Mouse (Mus musculus): Measurements from ENCODE around the gene Gpr68.

Gene Gpr68

GRCm38 (mm10) chr12:100907598-100908297 is at the start of gene Gpr68:
Gpr68 (minus strand) TSS chr12:100908198.
- DNase-seq = no peak

DNA sequence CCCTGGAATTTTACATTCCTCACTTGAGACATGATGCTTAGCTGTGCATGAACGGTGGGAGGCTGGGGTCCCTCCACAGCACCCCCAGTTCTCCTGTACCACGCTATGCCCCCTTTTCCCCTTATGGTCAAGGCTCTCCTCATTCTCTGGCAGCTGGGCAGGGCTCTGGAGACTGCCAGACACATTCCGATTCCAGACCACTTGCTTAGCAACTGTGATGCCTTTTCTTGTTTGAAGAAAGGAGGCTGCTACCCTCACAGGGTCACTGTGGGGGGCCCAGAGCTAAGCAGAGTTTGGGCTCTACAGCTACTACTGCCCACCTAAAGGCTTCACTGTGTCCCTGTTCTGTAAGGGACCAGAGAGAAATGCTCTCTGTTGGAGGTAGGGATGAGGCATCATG is 49.3 kb upstream of the Gpr68 start:
- DNase-seq = no peak

GRCm38 (mm10) chr12:100956825-100957224 is 48.8 kb upstream of the Gpr68 start:
- no peak for DNase-seq

DNA sequence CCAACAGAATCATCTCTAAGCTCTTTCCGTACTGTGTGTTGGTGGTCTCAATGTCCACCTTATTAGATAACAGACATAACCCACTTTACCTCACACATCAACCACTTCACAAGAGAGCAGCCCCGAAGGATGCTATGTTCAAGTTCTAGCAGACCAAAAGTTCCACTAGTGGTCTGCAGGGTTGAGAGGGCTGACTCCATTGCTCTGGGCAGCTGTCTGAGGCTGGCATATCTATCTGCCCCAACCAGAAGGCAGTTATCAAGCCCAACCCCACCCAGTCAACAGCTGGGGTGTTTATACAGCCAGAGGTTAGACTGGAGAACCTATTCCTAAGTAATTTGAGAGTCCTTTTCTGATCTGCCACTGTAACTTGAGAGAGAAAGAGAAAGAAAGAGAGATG is 48.0 kb upstream of the Gpr68 start:
- no peak for DNase-seq

- DNase-seq = no peak
Observed at GRCm38 (mm10) chr12:100953926-100954325, 45.9 kb upstream of the Gpr68 start.

GRCm38 (mm10) chr12:100952193-100952931 is 44.4 kb upstream of the Gpr68 start:
- DNase-seq = peak; percentile 62

- DNase-seq = no peak
Observed at GRCm38 (mm10) chr12:100949146-100949545, 41.1 kb upstream of the Gpr68 start.

- DNase-seq = no peak
Observed at GRCm38 (mm10) chr12:100948021-100948420, 40.0 kb upstream of the Gpr68 start.

- DNase-seq = no peak
Observed at GRCm38 (mm10) chr12:100945948-100946347, 38.0 kb upstream of the Gpr68 start.

GRCm38 (mm10) chr12:100945501-100945900 is 37.5 kb upstream of the Gpr68 start:
- DNase-seq = no peak

DNA sequence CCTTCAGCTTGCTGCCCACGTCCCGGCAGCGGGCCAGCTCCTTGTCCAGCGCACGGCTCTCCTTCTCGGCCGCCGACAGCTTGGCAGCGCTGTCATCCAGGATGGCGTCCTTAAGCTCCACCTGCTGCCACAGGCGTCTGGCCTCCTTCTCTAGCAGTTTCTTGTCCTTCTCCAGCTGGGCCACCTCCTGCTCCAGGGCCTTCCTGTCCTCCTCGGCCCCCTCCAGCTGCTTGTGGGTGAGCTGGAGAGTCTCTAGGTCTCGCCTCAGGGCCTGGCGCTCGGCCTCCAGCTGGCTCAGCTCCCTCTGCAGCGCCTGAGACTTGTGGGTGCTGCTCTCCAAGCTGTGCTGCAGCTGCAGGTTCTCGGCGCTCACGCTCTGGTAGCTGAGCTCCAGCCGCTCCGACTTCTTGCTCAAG is 36.9 kb upstream of the Gpr68 start:
- no peak for DNase-seq

GRCm38 (mm10) chr12:100943146-100943545 is 35.1 kb upstream of the Gpr68 start:
- no peak for DNase-seq

DNA sequence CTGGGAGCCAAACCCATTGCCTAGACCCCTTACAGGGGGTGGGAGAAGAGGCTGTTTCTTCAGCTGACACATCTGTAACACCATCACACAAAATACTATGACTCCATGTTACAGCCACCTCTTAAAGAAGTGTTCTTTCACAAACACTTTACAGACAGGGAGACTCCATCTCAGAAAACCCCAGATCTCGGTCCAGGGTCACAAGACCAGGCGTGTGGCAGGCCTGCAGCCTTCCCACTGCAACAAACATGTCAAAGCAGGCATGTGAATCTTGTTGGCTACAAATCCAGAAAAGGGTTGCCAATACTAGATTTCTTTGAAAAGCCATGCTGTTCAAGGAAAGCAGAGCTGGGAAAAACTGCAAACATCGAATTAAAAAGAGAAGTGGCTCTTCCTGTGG is 33.4 kb upstream of the Gpr68 start:
- no peak for DNase-seq

- DNase-seq = no peak
Observed at GRCm38 (mm10) chr12:100937441-100938360, 29.7 kb upstream of the Gpr68 start.

DNA sequence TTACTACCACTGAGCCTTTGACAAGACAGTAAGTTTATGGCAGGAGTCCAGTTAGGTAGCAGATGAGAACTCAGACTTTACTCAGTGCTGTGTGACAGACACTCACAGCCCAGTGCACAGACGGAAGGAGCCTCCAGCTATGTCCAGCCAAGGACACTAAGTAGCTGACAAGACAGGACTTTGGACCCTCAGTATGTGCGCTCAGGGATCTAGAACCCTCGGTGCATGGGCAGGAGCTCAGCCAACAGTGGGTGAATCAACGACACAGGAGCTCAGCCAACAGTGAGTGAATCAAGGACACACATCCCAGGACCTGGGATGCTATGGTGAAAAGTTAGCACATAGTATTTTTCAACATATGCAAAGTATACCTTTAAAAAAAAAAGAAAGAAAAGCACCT is 28.7 kb upstream of the Gpr68 start:
- DNase-seq = no peak

GRCm38 (mm10) chr12:100936116-100936515 is 28.1 kb upstream of the Gpr68 start:
- DNase-seq = peak; percentile 68

DNA sequence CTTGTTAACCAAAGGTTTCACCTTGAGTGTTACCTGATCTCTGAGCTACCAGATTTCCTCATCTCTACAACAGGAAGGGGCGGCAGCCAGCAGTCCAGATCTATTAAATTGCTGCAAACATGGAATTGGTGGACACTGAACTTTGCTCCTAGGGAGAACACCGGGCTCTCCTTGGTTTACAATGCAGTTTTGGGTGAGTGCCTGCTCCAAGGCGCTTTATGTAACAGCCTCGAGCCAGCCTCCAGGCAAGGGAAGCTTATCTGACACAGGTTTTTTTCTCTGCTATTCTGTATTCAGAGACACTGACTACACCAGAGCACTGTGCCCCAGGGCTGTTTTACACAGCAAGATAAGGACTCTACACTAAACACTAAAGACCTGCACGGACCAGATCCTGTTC is 26.8 kb upstream of the Gpr68 start:
- DNase-seq = no peak

DNA sequence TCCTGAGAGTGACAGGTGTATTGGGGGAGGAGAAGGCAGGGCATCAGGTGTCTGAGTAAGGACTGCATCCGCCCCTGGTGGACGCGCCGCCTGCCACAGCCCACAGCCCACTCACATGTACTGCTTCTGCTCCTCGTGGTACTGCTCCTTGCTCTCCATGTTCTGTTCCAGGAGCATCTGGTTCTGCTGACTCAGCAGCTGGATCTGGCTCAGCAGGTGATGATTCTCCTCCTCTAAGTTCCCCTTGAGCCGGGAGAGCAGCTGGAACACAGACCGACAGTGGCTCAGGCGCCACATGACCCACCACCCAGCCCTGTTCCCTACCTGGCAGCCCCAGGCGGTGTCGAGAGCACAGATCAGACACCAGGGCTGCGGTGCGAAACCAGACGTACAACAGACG is 23.7 kb upstream of the Gpr68 start:
- DNase-seq = no peak

GRCm38 (mm10) chr12:100928286-100928685 is 20.3 kb upstream of the Gpr68 start:
- DNase-seq = no peak

DNA sequence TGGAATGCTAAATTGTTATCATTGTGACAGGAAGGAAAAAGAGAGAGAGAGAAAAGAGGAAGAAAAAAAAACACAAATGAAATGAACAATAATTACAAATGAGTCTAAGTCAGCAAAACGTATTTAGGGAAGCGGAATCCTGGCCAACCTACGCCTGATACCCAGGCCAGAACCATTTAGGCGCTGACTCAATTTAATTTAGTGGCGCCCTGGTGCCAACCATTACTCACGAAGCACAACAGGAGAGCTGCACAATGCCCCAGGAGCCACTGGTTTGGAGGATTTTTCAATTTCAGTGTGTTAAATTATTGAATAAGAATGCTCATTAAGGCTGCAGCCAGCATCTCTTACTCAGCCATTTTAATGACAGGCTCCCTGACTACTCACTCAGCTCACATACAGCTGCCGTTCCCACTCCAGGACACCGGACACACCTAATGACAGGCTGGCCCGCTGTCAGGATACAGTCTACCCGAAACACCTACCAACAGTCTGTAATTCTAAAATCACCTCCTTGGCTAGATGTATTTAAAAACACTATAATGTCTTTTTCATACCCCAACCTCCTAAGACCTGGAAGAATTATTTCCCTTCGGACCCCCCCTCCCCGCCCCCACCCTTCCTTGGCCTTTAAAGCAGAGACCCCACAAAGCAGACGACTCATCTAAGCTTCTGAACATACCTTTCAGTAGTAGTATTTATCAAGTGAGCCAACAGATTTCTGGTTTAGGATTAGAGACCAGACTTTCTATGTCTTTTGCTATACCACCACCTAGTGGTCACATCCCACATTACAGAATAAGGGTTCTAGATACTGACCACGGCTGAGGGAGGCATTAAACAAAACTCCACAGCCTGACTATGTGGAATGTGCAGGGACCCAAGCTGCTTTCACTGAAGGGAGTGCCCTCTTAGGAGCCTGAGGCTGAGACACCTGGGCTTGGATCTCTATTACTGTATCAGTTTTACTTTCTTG is 17.9 kb upstream of the Gpr68 start:
- no peak for DNase-seq

- no peak for DNase-seq
Observed at GRCm38 (mm10) chr12:100924646-100925339, 16.8 kb upstream of the Gpr68 start.

DNA sequence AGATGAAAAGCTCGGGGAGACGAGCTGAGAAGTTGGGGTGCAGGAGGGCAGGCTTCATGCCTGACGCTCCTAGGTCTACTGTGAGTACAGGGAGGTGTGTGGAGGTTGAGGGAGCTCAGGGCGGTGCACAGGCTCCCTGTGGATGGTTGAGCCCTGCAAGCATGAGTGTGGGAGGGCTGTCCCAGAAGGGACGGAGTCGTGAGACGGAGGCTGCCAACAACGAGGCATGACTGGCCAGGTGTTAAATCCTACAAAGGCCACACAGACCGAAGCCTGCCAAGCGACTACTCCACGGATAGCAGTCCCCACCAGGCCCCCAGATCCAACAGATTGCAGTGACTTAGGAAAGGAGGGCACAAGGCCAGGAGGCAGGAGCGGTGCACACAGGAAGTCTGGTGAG is 2.7 kb upstream of the Gpr68 start:
- DNase-seq = peak; percentile 66

All from right cerebral cortex, postnatal 25 days (tissue).